Mouse (Mus musculus) CH12.LX (cell line): ENCODE results near the gene Tmem106c. TPM values are rescaled to one million over a fixed set of nuclear protein-coding genes. Genes with fewer than 3 reads are reported as not detected.

Experiments
- DNase-seq: peaks from one replicate; pipeline ENCODE4 v3.0.0-alpha.2; 2013; ENCODE audit errors: extremely low read depth
- H3K27ac ChIP-seq: 2 replicates; pipeline ENCODE4 v1.5.1; 2012; ENCODE audit warnings: low read depth, mild to moderate bottlenecking, control low read depth, moderate library complexity; ENCODE audit not compliant: insufficient read depth
- H3K27me3 ChIP-seq: replicated peaks from 2 replicates; pipeline ENCODE3; 2012; ENCODE audit warnings: inconsistent platforms
- H3K36me3 ChIP-seq, 2 experiments: replicated peaks in 1 of 2; 2 replicates each; pipeline versions ENCODE3 to v1.6.1; 2012; ENCODE audit warnings: inconsistent platforms in 1 of 2, low read length in 1 of 2, mild to moderate bottlenecking in 1 of 2, mixed read lengths in 1 of 2, moderate library complexity in 1 of 2; ENCODE audit not compliant: control insufficient read depth in 1 of 2, insufficient read depth in 1 of 2
- H3K4me1 ChIP-seq, 2 experiments: 2 replicates each; pipeline ENCODE4 v1.6.1; 2012; ENCODE audit warnings: inconsistent platforms in 1 of 2, moderate library complexity in 1 of 2; ENCODE audit not compliant: insufficient read depth in 2 of 2, control insufficient read depth in 1 of 2
- H3K4me2 ChIP-seq: 2 replicates; pipeline ENCODE4 v1.6.1; 2012; ENCODE audit warnings: low read depth, mild to moderate bottlenecking, control low read depth; ENCODE audit not compliant: poor library complexity, insufficient read depth, severe bottlenecking
- H3K4me3 ChIP-seq, 3 experiments: fragments of 150-350 bp in 1 of 3; sonication (generic) in 1 of 3; replicated peaks in 1 of 3; 2 replicates each; pipeline versions ENCODE3 to v1.5.1; 2011 to 2012; ENCODE audit warnings: low read depth in 2 of 3, low read length in 2 of 3, mild to moderate bottlenecking in 2 of 3, moderate library complexity in 2 of 3, control low read depth in 1 of 3, improper control_type of control experiment in 1 of 3, inconsistent platforms in 1 of 3, mixed read lengths in 1 of 3; ENCODE audit not compliant: poor library complexity in 1 of 3
- H3K79me2 ChIP-seq: replicated peaks from 2 replicates; pipeline ENCODE4 v1.6.1; 2012; ENCODE audit warnings: mild to moderate bottlenecking, moderate library complexity; ENCODE audit not compliant: control insufficient read depth, poor library complexity, insufficient read depth, severe bottlenecking; ENCODE audit errors: extremely low read depth
- H3K9ac ChIP-seq: 2 replicates; pipeline ENCODE4 v1.6.1; 2012; ENCODE audit warnings: low read depth, mild to moderate bottlenecking, control low read depth, moderate library complexity; ENCODE audit not compliant: insufficient read depth
- H3K9me3 ChIP-seq: replicated peaks from 2 replicates; pipeline ENCODE3; 2012; ENCODE audit warnings: low read length, inconsistent platforms, mixed read lengths
- CHD2 ChIP-seq: IDR thresholded peaks from 2 replicates; pipeline ENCODE4 v1.6.1; 2011; ENCODE audit warnings: low read length, improper control_type of control experiment
- CTCF ChIP-seq, 2 experiments: IDR thresholded peaks in 1 of 2; conservative IDR thresholded peaks in 1 of 2; 2 replicates each; pipeline ENCODE4 v1.5.1; 2011 to 2012; ENCODE audit warnings: low read depth in 2 of 2, low read length in 2 of 2, improper control_type of control experiment in 1 of 2, inconsistent platforms in 1 of 2, mild to moderate bottlenecking in 1 of 2, moderate library complexity in 1 of 2
- E2F4 ChIP-seq: IDR thresholded peaks from 2 replicates; pipeline ENCODE4 v1.6.1; 2011; ENCODE audit warnings: low read depth, low read length, improper control_type of control experiment; ENCODE audit not compliant: insufficient replicate concordance
- EP300 ChIP-seq: IDR thresholded peaks from 2 replicates; pipeline ENCODE4 v1.6.1; 2011; ENCODE audit warnings: low read length, improper control_type of control experiment
- ETS1 ChIP-seq: conservative IDR thresholded peaks from 2 replicates; pipeline ENCODE4 v1.6.1; 2012; ENCODE audit warnings: low read depth, mild to moderate bottlenecking, inconsistent platforms, low read length, improper control_type of control experiment, moderate library complexity
- GABPA ChIP-seq: IDR thresholded peaks from 2 replicates; pipeline ENCODE4 v1.6.1; 2012; ENCODE audit warnings: low read depth, low read length, improper control_type of control experiment, inconsistent platforms; ENCODE audit not compliant: insufficient replicate concordance
- JUN ChIP-seq: IDR thresholded peaks from 2 replicates; pipeline ENCODE4 v1.6.1; 2011; ENCODE audit warnings: low read depth, mild to moderate bottlenecking, low read length, improper control_type of control experiment, moderate library complexity; ENCODE audit not compliant: insufficient read depth
- KAT2A ChIP-seq: IDR thresholded peaks from 2 replicates; pipeline ENCODE4 v1.6.1; 2012; ENCODE audit warnings: low read length, improper control_type of control experiment, inconsistent platforms; ENCODE audit not compliant: insufficient replicate concordance
- MAFK ChIP-seq: IDR thresholded peaks from 2 replicates; pipeline ENCODE4 v1.6.1; 2011; ENCODE audit warnings: low read length, improper control_type of control experiment; ENCODE audit not compliant: insufficient replicate concordance
- MAX ChIP-seq: IDR thresholded peaks from 2 replicates; pipeline ENCODE4 v1.6.1; 2011; ENCODE audit warnings: low read length, improper control_type of control experiment
- MEF2A ChIP-seq: IDR thresholded peaks from 2 replicates; pipeline ENCODE4 v1.6.1; 2014; ENCODE audit warnings: low read depth, mild to moderate bottlenecking, inconsistent platforms, low read length, improper control_type of control experiment, borderline replicate concordance
- MXI1 ChIP-seq: IDR thresholded peaks from 2 replicates; pipeline ENCODE4 v1.6.1; 2011; ENCODE audit warnings: mild to moderate bottlenecking, low read depth, low read length, improper control_type of control experiment
- MYC ChIP-seq: IDR thresholded peaks from 2 replicates; pipeline ENCODE4 v1.6.1; 2011; ENCODE audit warnings: low read depth, mild to moderate bottlenecking, improper control_type of control experiment, low read length
- NRF1 ChIP-seq: IDR thresholded peaks from 2 replicates; pipeline ENCODE4 v1.6.1; 2014; ENCODE audit warnings: low read depth, mild to moderate bottlenecking, inconsistent platforms, low read length, improper control_type of control experiment, moderate library complexity
- POLR2A ChIP-seq: IDR thresholded peaks from 2 replicates; pipeline ENCODE4 v1.6.1; 2011; ENCODE audit warnings: low read depth, mild to moderate bottlenecking, improper control_type of control experiment, low read length
- RCOR1 ChIP-seq: conservative IDR thresholded peaks from 2 replicates; pipeline ENCODE4 v1.6.1; 2012; ENCODE audit warnings: low read depth, mild to moderate bottlenecking, inconsistent platforms, low read length, improper control_type of control experiment
- UBTF ChIP-seq: IDR thresholded peaks from 2 replicates; pipeline ENCODE4 v1.6.1; 2012; ENCODE audit warnings: low read depth, mild to moderate bottlenecking, inconsistent platforms, low read length, improper control_type of control experiment, moderate library complexity
- USF2 ChIP-seq: conservative IDR thresholded peaks from 2 replicates; pipeline ENCODE4 v1.6.1; 2011; ENCODE audit warnings: low read depth, low read length, improper control_type of control experiment
- ZC3H11A ChIP-seq: IDR thresholded peaks from 2 replicates; pipeline ENCODE4 v1.6.1; 2012; ENCODE audit warnings: low read depth, mild to moderate bottlenecking, inconsistent platforms, low read length, improper control_type of control experiment
- ZMIZ1 ChIP-seq: IDR thresholded peaks from 2 replicates; pipeline ENCODE4 v1.6.1; 2012; ENCODE audit warnings: low read depth, mild to moderate bottlenecking, inconsistent platforms, low read length, improper control_type of control experiment
- dilution Hi-C: fragments of 300-500 bp; cut with MboI; formaldehyde crosslinking; loops from 2 replicates; pipeline ENCODE4 v1.14.3; 2020; ENCODE audit warnings: low sequenced_read_pairs; ENCODE audit not compliant: extremely low pct_unique_long_range_greater_than_20kb, extremely low pct_ligation_motif_present
- in situ Hi-C: fragments of 300-500 bp; cut with MboI; formaldehyde crosslinking; loops from 3 replicates; pipeline ENCODE4 v1.14.3; 2019; ENCODE audit warnings: low sequenced_read_pairs, low pct_ligation_motif_present, low pct_unique_long_range_greater_than_20kb, mixed read lengths
- polyA plus RNA-seq: library from polyadenylated mRNA; unstranded; fragments of >175 nt; gene quantifications from 2 replicates; pipeline ENCODE4 v1.2.1, GENCODE M21; 2012; ENCODE audit warnings: low read depth; ENCODE audit not compliant: insufficient read length
- total RNA-seq, 2 experiments: library from RNA; depleted of rRNA; stranded (reverse); fragments of 300-350 nt in 1 of 2; fragments of >200 nt in 1 of 2; gene quantifications; 2 replicates each; pipeline ENCODE4 v1.2.3; 2012 to 2014

The Tmem106c gene
- total and polyA plus RNA-seq, 3 experiments = 18.5 to 25.7 (median 25.5) TPM

DNA sequence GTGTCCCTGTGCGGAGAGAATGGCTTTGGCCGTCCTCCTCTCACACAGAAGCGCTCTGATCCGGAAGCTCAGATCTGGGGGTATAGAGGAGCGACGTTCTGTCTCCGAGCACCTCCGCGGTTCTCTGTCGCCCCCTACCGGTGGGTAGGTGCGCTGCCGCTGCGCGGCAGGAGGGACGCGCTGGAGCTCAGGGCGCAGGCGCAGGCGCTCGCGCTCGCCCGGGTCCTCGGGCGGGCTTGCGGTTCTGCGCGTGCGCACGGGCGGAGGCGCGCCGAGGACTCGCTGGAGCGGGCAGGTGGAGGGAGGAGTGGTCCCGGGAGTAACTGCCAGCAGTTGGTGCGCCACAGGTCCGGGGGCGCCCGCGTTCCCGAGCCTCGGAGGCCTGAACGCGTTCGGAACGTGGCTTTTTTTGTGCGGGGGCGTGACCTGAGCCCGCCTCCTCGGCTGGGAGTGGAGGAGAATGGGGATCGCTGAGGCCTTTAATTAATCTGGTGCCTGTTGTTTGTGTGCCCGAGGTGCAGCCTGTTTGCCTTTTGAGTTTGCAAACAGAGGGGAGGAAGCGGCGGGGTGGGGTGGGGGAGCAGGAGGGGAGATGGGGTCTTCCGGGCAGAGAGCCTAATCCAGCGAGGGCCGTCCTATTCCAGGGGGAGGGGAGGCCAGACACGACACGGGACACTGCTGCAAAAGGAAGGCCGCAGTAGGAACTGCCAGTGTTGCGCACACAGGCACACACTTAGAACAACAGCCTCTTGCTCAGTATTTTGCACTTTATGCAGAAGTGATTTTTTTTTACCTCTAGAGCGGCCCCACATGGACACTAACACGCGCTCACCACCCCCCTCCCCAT, at the start of gene Tmem106c (continued):
- no peak for TF ChIP-seq ETS1

DNA sequence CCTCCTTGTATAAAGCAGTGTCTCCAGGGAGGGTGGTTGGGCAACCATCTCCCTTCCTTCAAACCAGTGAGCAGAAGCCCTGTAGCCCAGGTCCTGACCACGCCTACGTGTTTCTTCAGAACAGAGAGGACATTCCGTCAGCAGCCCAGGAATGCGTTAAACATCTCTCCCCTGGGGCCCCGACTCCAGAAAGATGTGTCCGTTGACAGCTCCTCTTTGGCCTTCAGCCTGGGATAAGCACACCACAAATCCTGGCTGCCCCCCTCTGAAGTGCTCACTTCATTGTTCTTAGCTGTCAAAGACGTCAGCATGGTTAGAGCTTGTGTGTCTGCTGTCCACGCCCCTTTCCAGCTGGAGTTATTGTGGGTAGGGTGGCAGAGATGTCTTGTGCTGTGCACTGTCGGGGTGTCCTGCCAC, 49.7 kb upstream of the Tmem106c start:
- no peak overlapping the region for H3K4me3 ChIP-seq
- no peak overlapping the region for H3K27ac ChIP-seq
- H3K4me2 ChIP-seq = no peak overlapping the region; the same call in 1 of the 2 replicates
- H3K79me2 ChIP-seq = no peaks in the 10 kb centered on the region
- TF ChIP-seq UBTF (no peak), E2F4 (no peak), MXI1 (no peak), MAX (no peak), RCOR1 (no peak), ZC3H11A (no peak), ZMIZ1 (no peak), NRF1 (no peak), MEF2A (no peak), GABPA (no peak), CTCF (conservative IDR thresholded peaks at IDR 0.05 in 1 of 2, IDR thresholded peaks at IDR 0.05 in 1 of 2; ENCODE audit: low read depth in 2 of 2, low read length in 2 of 2) (no peak), MYC (no peak), CHD2 (no peak), USF2 (no peak), MAFK (no peak), JUN (no peak), EP300 (no peak), POLR2A (no peak), KAT2A (no peak)
- H3K36me3 ChIP-seq = no peaks in the 10 kb centered on the region
- peaks cover 0 to 11% of the 10 kb centered on the region in 2 experiments; a peak in 2 of 4 replicates for H3K4me1 ChIP-seq
- dilution Hi-C loops (no loop called here), in situ Hi-C loops (no loop called here)
- peaks cover 2% of the 10 kb centered on the region for H3K9me3 ChIP-seq
- no peak overlapping the region for H3K9ac ChIP-seq
- no peak for DNase-seq
- H3K27me3 ChIP-seq = peaks cover 61% of the 10 kb centered on the region
